Mouse (Mus musculus): ENCODE measurements around the gene Cd180.

The Cd180 gene

DNA sequence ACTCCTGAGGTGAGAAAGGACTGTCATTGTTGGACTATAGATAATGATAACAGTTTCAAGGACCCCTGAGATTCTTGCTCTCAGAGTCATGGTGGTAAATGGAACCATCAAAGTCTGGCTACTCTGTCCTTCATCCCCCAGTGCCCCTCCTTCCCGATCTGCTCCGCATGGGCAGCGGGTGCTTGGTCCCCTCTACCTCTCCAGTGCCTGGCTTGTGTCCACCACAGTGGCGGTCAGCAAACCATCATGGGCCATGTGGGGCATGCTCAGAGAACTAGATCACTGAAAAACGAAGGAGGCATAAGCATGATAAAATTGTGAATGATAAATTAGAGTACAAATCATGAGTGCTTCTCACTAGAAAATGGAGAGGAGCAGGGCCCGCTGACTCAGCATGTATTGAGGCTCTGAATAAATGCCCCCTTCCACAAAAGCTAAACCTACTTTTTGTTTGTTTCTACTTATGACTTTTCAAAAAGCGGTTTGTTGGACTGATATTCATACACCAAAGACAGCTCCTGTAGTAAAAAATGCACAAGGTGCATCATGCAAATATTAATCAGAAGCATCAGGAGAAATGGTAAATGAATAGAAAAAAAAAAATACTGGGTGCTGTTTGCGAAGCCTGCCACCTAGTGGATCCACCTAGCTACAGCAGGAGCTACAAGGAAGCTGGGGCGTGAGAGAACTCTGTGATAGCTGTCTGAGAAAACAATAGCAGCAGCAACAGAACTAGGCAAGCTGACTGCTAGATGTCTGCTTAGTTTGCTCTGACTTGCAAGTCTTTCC, 51.3 kb downstream of the Cd180 start:
- DNase-seq (ENCODE audit: low read depth) = peak; percentile 52

DNA sequence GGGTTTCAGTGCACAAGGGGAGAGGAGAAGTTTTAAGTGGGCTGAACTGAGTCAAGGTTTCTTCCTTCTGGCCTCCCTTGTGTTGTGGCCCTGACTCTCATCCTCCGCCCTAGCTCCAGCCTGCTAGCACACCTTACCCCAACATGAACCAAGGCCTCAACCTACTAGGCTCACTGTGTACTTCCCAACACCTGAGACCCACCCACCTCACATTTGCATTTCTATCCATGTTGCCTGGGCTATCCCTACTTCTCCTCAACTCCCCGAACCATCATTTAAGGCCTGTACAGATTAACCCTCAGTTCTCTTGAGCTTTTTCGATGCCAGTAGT, 51.9 kb downstream of the Cd180 start:
- DNase-seq (ENCODE audit: low read depth) = no peak

DNA sequence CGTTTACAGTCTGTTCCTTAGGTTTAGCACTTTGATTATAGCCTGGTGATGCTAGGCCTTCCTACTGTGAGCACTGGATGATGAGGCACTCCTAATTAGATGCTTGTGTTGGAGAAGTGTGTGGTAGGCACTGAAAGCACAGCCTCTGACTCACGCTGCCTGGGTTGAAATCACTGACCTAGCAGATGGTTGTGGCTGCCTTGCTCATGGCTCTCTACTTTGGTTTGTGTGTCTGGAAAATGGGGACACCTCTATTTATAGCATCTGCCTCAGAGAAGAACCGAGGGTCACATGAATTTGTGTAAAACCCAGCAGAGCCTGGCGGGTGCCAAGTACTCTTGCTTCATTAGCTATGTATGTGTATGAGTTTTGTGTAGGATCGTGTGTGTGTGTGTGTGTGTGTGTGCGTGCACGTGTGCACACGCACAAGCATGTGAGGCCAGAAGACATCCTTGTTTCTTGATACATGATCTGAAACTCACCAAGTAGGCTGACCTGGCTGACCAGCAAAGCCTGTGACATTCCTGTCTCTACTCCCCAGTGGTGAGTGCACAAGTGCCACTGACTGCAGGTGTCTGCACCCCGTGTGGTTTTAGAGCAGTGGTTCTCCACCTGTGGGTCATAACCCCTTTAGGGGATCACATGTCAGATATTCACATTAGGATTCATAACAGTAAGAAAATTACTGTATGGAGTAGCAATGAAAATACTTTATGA, 52.4 kb downstream of the Cd180 start:
- DNase-seq (ENCODE audit: low read depth) = no peak

DNA sequence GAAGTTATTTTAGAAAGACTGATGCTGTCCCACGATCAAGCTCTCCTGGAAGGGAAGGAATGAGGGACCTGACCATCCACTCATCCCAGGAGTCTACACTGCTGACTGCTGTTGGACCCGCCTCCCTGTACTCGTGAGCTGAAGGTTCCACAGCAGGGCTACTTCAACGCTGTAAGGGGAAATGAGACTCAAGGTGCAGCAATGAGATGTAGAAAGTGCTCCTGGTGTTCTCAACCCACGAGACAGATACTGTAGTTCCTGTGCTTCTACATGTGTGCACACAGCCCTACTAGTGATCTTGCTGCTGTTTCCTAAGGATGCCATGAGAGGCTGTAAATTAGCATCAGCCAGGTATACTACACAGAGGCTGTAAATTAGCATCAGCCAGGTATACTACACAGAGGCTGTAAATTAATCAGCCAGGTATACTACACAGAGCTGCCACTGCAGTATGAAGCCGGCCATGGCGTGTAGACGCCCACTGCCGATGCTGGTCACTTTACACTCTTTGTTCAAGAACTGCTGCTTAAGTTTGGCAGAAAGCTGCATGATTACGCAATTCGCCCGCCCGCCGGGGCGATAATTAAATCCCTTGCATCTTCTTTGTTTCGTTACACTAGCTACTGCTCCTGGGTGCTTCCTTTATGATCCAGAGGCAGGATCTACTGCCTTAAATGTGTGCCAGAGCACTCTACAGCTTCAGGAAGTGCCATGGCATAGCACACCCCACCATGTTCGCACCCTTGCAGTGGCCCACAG, 53.6 kb downstream of the Cd180 start:
- DNase-seq (ENCODE audit: low read depth) = no peak

DNA sequence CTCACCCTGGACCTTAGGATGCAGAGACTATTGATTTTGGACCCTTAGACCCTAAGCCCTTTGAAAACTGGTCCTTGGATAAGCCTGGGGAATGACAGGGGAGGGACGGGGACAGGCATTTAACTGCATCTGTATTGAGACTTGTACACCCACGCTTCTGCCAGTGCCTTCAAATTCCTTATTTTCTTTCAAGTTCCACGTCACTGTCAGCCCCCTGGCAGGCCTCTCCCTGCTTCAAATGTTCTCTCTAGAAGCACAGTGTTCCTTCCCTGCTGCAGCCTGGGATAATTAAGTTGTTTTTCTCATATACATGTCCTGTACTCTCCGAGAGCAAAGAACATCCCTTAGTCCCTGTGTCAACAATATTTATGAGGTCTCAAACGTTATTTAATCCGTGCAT, 55.8 kb downstream of the Cd180 start:
- no peak for DNase-seq (ENCODE audit: low read depth)

DNA sequence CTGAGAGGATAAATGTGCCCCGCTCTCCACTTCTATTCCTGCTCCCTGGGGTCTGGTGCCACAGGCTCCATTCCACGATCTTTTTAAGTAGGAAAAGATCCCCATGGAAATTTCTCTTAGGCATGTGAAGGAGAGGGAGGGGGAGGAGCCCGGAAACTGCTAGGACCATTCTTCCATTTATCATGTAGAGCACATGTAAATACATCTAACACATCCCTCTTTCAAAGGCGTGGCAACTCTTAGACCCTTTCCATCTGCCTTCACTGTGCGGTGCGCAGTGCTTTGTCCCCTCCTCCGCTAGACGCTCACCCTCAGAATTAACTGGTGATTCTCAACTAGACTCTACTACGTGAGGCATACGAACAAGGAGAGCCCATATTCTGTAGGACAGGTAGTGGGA, 56.5 kb downstream of the Cd180 start:
- no peak for DNase-seq (ENCODE audit: low read depth)

DNA sequence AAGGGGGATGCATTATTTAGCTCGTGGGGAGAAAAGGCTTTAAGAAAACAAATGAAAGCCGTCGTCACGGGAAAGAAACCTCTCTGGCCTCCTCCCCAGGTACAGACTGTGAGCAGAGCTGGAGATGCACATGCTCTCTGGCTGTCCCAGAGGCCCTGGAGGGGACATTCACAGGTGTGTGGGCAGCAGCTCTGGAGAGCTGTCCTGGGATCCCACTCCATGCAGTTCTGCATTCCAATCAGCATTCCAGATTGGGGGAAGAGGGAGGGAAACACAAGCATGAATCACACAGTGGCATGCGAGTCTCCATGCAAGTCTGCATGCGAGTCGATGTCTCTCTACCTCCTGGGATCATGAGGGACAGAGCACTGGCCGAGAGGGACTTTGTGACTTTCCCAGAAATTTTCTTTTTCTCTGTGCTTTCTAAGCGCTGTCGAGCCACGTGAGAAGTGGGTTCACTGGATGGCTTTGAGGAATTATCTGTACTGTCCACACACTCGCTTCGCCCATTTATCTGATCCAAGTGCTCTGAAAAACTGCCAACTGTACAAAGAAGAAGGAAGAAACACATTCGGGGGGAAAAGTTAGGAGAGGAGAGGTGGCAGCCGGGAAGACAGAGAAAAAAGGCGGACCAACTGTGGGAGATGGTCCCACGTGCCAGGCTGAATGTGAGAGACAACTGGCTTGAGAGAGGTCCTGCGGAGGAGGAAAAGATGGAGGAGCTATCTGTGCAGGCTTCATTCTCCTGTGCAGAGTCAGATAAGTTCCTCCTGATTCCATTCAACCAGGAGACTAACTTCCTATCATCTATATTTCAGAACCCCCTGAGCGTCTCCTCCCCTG, 60.6 kb downstream of the Cd180 start:
- DNase-seq (ENCODE audit: low read depth) = no peak

DNA sequence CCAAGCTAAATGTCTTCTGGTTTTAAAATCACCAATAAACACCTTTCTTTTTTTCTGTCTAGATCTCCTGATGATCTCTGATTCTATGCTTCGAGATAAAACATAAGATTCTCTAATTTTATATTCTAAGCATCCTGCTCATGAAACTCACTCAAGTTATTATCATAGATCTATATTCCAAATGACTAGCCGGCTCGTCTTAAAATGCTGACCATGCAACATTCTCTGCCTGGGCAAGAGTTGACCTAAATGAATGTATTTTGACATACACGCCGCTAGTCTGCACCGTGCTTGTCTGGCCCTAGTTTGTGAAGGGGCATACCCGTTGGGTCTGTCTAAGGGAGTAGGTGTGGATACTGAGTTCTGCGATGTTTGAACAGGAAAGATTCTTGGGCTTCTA, 61.8 kb downstream of the Cd180 start:
- no peak for DNase-seq (ENCODE audit: low read depth)

DNA sequence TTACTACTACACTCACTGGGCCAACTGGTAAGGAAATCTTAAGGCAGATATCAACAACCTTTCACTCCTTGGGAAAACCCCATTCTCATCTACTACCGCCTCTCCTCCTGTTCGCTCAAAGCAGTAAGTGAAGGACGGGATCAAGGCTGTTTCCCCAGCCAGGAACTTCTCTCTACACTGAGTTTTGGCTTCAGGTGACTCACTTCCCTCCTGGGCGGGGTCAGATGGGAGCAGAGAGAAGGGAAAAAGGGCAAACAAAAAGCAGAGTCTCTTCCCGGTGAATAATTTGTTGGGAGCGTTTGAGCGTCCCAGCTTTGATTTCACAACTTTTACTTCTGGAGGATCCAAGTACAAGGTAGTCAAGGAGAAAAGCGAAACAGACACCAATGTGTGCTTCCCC, 62.7 kb downstream of the Cd180 start:
- no peak for DNase-seq (ENCODE audit: low read depth)

DNA sequence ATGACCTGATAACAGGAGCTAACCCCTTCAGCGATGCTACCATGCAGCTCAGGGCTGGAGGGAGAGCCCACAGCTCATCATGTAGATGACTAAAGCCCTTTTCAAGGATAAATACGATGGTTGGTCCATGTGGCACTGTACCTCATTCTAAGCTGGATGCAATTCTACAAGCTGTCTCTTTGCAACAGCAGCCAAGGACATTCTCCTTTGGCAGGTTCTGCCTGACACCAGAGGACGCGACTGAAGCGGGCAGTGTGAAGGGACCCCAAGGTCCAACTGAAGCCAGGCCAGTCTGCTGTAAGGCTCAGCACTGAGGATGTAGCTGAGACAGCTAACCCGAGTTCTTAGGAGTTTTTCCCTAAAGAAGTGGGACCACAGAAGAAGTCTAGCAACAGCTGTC, 64.7 kb downstream of the Cd180 start:
- no peak for DNase-seq (ENCODE audit: low read depth)

DNA sequence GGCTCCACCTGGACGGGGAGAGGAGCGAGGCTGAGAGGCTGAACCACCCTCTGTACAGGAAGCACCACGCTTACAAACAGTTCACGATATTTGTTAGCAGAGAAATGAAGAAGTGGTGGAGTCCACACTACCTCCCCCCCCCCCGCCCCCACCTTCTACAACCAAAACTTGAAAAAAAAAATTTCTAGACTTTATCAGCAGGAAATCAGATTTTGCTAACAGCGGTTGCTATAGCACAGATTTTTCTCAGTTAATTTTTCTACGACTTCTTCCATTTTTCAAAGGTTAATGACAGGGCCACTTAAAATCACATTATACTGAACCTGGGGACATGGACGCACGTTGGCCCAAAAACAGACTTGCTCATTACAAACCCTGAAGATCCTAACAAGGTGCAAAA, 68.1 kb downstream of the Cd180 start:
- no peak for DNase-seq (ENCODE audit: low read depth)

DNA sequence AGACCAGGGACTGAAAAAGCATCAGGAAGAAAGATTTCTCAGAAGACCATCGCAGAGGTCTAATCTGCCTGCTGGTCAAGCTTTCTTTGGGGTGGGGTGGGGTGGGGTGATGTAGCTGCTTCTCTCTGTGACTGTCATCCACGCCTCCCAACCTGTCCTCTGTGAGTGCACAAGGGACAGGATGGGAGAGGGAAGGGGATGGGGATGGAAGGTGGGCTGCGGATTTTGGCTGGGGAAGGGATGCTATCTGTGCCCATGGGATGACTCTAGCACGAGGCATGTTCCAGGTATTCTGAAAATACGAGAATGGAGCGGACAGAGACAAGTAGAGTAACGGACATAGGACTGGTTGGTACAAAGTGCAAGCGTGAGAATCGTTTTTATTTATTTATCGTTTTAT, 68.8 kb downstream of the Cd180 start:
- DNase-seq (ENCODE audit: low read depth) = no peak

DNA sequence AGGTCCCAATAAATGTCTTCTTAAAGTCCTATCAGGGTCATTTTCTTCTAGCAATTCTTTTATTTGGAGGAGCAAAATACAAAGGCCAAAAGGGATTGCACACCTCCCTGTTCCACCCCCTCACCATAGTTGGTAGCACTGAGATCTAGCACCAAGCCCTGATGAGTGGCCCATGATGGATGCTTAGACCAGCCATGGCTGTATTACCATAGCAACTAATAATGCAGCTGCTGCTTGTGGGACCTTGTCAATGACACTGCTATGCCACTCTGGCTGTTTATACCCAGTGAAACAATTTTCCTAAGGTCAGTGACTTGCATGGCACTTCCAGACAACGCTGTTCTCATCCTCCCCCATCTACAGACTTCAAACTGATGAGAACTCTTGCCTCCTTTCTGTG, 70.9 kb downstream of the Cd180 start:
- DNase-seq (ENCODE audit: low read depth) = no peak

DNA sequence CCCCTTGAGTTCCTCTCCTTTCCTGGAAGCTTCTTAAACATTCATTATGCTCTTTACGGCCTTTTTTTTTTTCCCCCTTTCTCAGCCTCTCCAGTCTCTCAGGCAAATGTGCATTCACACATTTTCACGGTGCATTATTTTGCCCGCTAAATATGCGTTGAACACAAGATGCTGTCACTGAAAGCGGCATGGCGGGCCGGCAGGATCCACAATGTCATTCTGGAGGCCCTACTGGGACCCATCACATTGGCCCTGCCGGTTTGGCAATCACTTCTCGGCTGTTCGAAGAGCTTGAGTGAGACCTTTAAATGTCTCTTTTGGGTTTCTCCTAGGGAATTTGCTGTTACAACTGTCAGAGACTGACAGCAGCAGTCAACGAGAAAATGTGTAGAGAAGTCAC, 71.9 kb downstream of the Cd180 start:
- DNase-seq (ENCODE audit: low read depth) = no peak

DNA sequence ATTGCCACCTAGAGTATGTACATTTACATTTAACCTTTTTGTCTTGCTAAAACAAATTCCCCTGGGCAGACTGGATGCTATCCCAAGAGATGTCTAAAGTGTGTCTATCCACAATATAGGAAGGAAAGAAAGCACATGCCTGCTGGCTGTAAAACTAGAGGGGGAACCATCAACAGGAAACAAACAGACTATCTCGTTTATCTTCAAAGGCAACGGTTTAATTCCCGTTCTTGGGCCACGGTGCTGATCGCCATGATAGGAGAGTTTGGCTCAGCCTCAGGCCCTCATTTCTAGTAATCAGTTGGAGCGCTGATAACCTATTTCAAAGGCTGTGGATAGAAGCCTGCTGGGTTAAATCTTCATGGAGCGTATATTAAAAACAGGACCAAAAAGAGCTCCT, 73.8 kb downstream of the Cd180 start:
- no peak for DNase-seq (ENCODE audit: low read depth)

DNA sequence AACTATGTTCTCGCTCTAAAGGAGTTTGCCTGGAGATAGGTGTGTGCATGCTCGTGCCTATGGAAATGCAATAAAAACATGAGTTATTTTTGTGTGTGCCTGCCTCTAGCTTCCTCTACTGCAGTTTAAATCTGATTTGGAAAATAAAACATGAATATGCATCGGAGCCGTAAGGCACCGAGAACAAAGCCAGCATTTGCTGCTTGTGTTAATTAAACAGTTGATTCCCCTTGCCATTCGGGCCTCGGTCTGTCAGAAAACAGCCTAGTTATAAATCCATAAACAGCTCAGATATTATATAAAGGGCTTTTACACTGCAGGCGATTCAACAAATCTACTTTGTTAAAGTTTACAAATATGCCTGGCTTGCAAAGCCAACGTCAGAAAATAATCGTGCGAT, 75.2 kb downstream of the Cd180 start:
- DNase-seq (ENCODE audit: low read depth) = no peak

DNA sequence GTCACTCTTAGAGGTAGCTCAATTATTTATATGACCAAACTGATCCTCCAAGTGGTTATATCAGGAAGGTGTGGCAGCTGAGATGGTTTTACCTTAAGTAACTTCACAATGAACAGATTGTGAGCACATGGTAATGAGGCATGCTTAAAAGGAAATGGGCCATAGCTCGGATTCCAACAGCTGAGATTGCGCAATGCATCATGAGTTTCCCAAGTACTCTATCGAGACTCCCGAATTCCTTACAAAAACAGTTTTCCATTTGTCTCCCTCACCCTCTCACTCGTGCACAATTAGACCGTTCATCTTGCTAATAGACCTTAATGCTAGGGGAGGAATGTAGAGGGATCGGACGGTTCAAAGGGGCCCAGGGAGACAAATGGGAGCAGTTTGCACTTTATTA, 76.8 kb downstream of the Cd180 start:
- no peak for DNase-seq (ENCODE audit: low read depth)

DNA sequence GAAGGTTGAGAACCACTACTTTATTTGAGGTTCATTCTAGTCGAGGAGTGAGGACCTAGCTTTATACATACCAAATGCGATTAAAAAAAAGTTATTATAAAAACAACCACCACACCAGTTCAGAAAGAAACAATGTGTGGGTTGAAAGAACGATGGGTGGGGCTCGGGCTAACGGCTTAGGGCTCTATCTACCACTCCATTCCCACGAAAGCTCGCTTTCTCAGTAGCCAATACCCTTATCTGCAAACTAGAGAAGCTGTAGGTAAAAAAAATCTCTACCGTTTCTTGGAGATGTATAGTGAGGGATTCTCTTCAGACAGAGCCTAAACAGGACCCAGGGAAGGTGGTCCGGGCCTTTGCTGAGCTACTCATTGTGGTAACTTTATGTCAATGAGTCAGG, 79.8 kb downstream of the Cd180 start:
- DNase-seq (ENCODE audit: low read depth) = no peak

DNA sequence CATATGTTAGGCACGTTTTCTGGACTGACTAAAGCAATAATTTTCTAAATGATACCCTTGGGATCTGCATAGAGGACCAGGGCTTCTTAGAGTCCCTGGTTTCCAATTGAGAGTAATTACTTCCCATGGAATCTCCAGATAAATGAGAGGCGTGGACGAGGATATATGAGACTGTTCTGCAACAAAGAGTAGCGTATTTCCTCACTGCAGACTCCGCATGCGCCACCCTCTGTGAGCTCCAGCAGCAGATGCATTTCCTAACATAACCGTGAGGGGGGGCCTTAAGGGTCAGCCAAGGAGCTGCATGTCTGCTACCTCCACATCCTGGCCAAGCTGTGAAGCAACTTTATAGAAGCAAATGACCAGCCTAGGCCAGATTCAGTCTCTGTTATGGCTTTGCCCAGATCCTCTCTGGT, 81.4 kb downstream of the Cd180 start:
- DNase-seq (ENCODE audit: low read depth) = no peak

DNA sequence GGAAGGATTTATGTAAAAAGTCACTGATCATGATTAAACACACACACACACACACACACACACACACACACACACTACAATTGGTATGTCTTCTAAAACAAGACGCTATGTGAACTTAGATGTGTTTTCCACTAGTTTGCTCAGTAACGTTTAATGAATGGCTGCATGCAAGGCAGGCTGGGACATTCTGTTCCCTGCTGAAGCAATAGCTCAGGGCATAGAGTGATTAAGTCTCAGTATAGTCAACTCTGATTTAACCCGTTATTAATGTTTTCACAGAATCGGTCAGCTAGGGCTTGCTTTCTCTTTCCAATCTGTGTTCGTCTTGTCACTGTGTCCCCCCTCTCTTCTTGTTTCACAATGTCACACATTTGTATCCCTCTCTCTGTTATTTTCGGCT, 82.1 kb downstream of the Cd180 start:
- no peak for DNase-seq (ENCODE audit: low read depth)

DNA sequence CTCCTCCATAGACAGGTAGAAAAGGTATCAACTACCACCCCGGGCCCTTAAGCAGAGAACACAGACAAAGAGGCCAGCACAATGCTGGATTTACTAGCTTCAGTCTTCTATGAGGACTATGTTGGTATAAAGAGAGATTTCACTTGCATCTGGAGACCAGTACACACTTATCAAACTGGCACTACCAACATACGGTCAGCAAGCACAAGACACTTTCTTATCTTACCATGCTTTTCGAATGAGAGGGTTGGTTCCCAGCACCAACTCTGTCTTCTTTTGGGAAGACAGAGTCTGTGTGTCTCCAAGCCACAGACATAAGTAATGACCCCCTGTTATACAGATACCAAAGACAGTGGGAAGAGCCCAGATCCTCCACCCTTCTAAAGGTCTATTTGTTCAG, 85.5 kb downstream of the Cd180 start:
- DNase-seq (ENCODE audit: low read depth) = no peak

DNA sequence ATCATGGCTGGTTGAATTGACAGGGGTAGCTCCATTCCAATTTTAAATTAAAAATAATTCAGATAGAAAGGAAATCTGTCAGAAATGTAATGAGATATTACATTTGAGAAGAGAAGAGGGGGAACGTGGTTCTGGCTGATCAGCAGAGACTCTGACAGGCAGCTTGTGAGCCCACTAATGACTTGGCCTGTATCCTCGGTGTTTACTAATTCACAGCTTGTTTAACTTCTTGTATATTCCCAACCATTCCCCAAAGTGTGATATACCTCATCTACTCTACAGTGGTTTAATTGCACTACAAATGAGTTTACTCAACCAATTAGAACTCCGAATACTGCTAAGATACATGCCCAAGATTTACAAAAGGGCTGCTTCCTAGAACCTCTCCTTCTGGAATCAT, 85.9 kb downstream of the Cd180 start:
- DNase-seq (ENCODE audit: low read depth) = no peak
